In the genomic region with DNA sequence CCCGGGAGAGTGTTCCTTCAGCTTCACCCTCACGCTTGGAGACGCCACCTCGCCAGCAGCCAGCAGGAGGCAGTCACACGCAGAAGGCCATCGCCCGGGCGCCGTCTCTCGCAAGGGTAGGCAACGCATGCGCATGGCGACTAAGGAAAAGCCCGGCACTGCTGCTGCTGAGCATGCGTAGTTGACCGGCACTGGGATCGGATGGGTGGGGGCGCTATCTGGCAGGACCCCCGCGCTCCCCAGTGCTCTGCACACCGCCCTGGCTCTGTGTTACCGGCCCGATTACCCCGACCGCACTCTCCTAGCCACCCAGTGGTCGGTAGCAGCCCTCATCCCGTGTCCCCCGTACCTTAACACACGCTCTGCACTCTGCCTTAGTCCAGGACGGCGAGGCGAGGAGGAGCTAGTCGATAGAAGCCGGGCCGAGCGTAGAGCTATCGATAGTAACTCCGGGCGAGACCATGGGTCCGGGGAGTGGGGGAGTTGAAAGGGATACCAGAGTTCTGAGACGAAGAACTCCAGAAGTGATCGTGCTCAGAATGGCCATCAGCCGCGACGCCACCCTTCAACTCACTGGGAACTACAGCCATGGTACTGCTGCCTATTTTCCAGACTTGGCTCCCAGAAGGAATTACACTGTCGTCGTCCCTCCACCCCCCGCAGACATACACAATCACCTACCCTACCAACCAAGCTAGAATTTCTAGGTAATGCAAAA, we compare ENCODE assay signal across 8 mouse cellular contexts. TPM values are rescaled to one million over a fixed set of nuclear protein-coding genes. Genes with fewer than 3 reads are reported as not detected.
DNase-seq lines count a peak whose midpoint lies in the region; ATAC-seq lines count a peak whose summit lies in the region.

Gene Mlst8 (minus strand): TSS at position 416 of the 718 bp plus-strand sequence.

- no peaks in the 10 kb centered on the region for H3K9me3 ChIP-seq in heart, embryonic 13.5 days
- H3K9me3 ChIP-seq in liver, embryonic 12.5 days (replicated peaks): no peaks in the 10 kb centered on the region
- H3K9me3 ChIP-seq in stomach, embryonic 15.5 days: no peaks in the 10 kb centered on the region

- peak within 1 kb of the TSS; percentile 90 for H3K9ac ChIP-seq in heart, embryonic 13.5 days
- peak within 1 kb of the TSS; percentile 90 for H3K9ac ChIP-seq in liver, embryonic 12.5 days
- H3K9ac ChIP-seq in stomach, embryonic 15.5 days: peak within 1 kb of the TSS; percentile 91

- H3K27me3 ChIP-seq in heart, embryonic 13.5 days (replicated peaks): no peaks in the 10 kb centered on the region
- peaks cover 7% of the 10 kb centered on the region for H3K27me3 ChIP-seq in liver, embryonic 12.5 days (replicated peaks)
- H3K27me3 ChIP-seq in stomach, embryonic 15.5 days (replicated peaks): no peaks in the 10 kb centered on the region

- H3K27ac ChIP-seq in heart, embryonic 13.5 days (replicated peaks): peak within 1 kb of the TSS; percentile 94
- H3K27ac ChIP-seq in liver, embryonic 12.5 days: peak within 1 kb of the TSS; percentile 91
- peak within 1 kb of the TSS; percentile 96 for H3K27ac ChIP-seq in stomach, embryonic 15.5 days

- H3K4me3 ChIP-seq in heart, embryonic 13.5 days: peak within 1 kb of the TSS; percentile 77
- H3K4me3 ChIP-seq in liver, embryonic 12.5 days: peak within 1 kb of the TSS; percentile 79
- peak within 1 kb of the TSS; percentile 96 for H3K4me3 ChIP-seq in stomach, embryonic 15.5 days (replicated peaks)

- DNase-seq in CD4-positive helper T cell, adult 2 months (ENCODE audit: low read depth, low spot score): peak; percentile 95
- peak; percentile 89 for DNase-seq in brain, embryonic 18.5 days (ENCODE audit: low read depth, low spot score)
- DNase-seq in kidney, postnatal 10 days: peak; percentile 98
- DNase-seq in natural killer cell, adult 2 months (ENCODE audit: low spot score in 2 of 2): peak; percentile 96 to 97

- under 1% methylated on average over 48 of the region's 48 CpGs for WGBS in heart, embryonic 13.5 days
- under 1% methylated on average over 48 of the region's 48 CpGs for WGBS in liver, embryonic 12.5 days (ENCODE audit: insufficient replicate concordance)
- under 1% methylated on average over 48 of the region's 48 CpGs for WGBS in stomach, embryonic 15.5 days

- peaks cover 37% of the 10 kb centered on the region for H3K36me3 ChIP-seq in heart, embryonic 13.5 days
- H3K36me3 ChIP-seq in liver, embryonic 12.5 days: peaks cover 42% of the 10 kb centered on the region
- H3K36me3 ChIP-seq in stomach, embryonic 15.5 days: peaks cover 30% of the 10 kb centered on the region

- H3K4me1 ChIP-seq in heart, embryonic 13.5 days: peaks cover 26% of the 10 kb centered on the region
- peaks cover 27% of the 10 kb centered on the region for H3K4me1 ChIP-seq in liver, embryonic 12.5 days
- H3K4me1 ChIP-seq in stomach, embryonic 15.5 days: peaks cover 22% of the 10 kb centered on the region

- H3K4me2 ChIP-seq in heart, embryonic 13.5 days: peak within 1 kb of the TSS; percentile 73
- peak within 1 kb of the TSS; percentile 80 for H3K4me2 ChIP-seq in liver, embryonic 12.5 days
- peak within 1 kb of the TSS; percentile 81 for H3K4me2 ChIP-seq in stomach, embryonic 15.5 days

- peak; percentile 91 for ATAC-seq in erythroid progenitor cell, adult 5-6 weeks (replicated peaks; ENCODE audit: low FRiP score, poor library complexity, severe bottlenecking)
- ATAC-seq in heart, embryonic 13.5 days (ENCODE audit: extremely low read depth, insufficient number of reproducible peaks, low FRiP score, low TSS enrichment): peak; percentile 83
- peak; percentile 92 for ATAC-seq in liver, embryonic 12.5 days
- peak; percentile 89 for ATAC-seq in stomach, embryonic 15.5 days (ENCODE audit: insufficient read depth, low FRiP score, low read depth)

RNA-seq across cellular contexts. Expression of gene Mlst8, which starts in this region (rescaled TPM):
- 6.5 and 27.7 TPM in 2 replicates for total RNA-seq in erythroid progenitor cell, adult 5-6 weeks (2015; ENCODE audit: low replicate concordance)
- total RNA-seq in erythroid progenitor cell, adult 5-6 weeks (2017; ENCODE audit: low replicate concordance): 16.8 and 20.5 TPM in 2 replicates
- 18.1 TPM in 2 replicates for polyA plus RNA-seq in heart, embryonic 13.5 days (2015; fragmentation: Nextera tagmentation; extraction: Ambion mirVana)
- 17.2 and 19.4 TPM in 2 replicates for polyA plus RNA-seq in liver, embryonic 12.5 days (2016; fragmentation: Nextera tagmentation; extraction: Ambion mirVana)
- 25.0 and 30.5 TPM in 2 replicates for polyA plus RNA-seq in stomach, embryonic 15.5 days (2015; fragmentation: Nextera tagmentation; extraction: Ambion mirVana)

Comparison
In these comparisons a context has a peak if more than half of its experiments do, and no peak if none do; other contexts are left out.
1. Peak in every context shown above with its lines: DNase-seq, ATAC-seq, H3K4me3 ChIP-seq and H3K27ac ChIP-seq.